Mouse (Mus musculus) hindbrain, embryonic 10.5 days (tissue): ENCODE results near the gene Fam69b. TPM values are rescaled to one million over a fixed set of nuclear protein-coding genes. Genes with fewer than 3 reads are reported as not detected.

Experiments used
- DNase-seq: peaks from one replicate; pipeline ENCODE4 v3.0.0-alpha.2; 2017; ENCODE audit warnings: low spot score
- H3K27ac ChIP-seq: fragments of 300-500 bp; sonication (generic); 2 replicates; pipeline ENCODE4 v1.5.1; 2016; ENCODE audit warnings: mild to moderate bottlenecking, moderate library complexity
- H3K27me3 ChIP-seq: fragments of 300-500 bp; sonication (generic); 2 replicates; pipeline ENCODE4 v1.6.1; 2016; ENCODE audit warnings: mild to moderate bottlenecking; ENCODE audit not compliant: poor library complexity, insufficient read depth, severe bottlenecking
- H3K36me3 ChIP-seq: fragments of 300-500 bp; sonication (generic); 2 replicates; pipeline ENCODE4 v1.6.1; 2016; ENCODE audit warnings: mild to moderate bottlenecking, moderate library complexity
- H3K4me1 ChIP-seq: fragments of 300-500 bp; sonication (generic); replicated peaks from 2 replicates; pipeline ENCODE4 v1.6.1; 2016; ENCODE audit warnings: mild to moderate bottlenecking
- H3K4me3 ChIP-seq: fragments of 300-500 bp; sonication (generic); 2 replicates; pipeline ENCODE4 v1.5.1; 2016; ENCODE audit warnings: mild to moderate bottlenecking, moderate library complexity
- H3K9me3 ChIP-seq: fragments of 300-500 bp; sonication (generic); 2 replicates; pipeline ENCODE4 v1.6.1; 2016; ENCODE audit warnings: mild to moderate bottlenecking, moderate library complexity
- WGBS: fragments of 180-500 bp; shearing (Covaris S2); methylation state at CpG from one replicate; pipeline ENCODE4 v1.1.7; 2016; 5-methylcytosine and 5-hydroxymethylcytosine counted together
- polyA plus RNA-seq: library from polyadenylated mRNA; unstranded; fragments of >200 nt; fragmentation: Nextera tagmentation; extraction: Ambion mirVana; gene quantifications from 2 replicates; pipeline ENCODE4 v1.2.1, GENCODE M21; 2016

Gene Fam69b
- polyA plus RNA-seq, 1 experiment from 2014 or later: 48.5 TPM

GRCm38 (mm10) chr2:26635489-26636324 lies 7.5 kb downstream of the Fam69b start:
- H3K9me3 ChIP-seq: no peaks in the 10 kb centered on the region
- no peak overlapping the region for H3K4me3 ChIP-seq
- DNase-seq: no peak
- H3K27ac ChIP-seq: no peak overlapping the region
- peaks cover 61% of the 10 kb centered on the region for H3K4me1 ChIP-seq
- H3K36me3 ChIP-seq: peaks cover 63% of the 10 kb centered on the region
- H3K27me3 ChIP-seq: no peaks in the 10 kb centered on the region
- 76% methylated on average over 21 of the region's 21 CpGs for WGBS

GRCm38 (mm10) chr2:26636325-26636635 lies 8.0 kb downstream of the Fam69b start:
- Histone ChIP-seq H3K4me3 (no peak overlapping the region), H3K4me1 (peaks cover 57% of the 10 kb centered on the region), H3K36me3 (peaks cover 63% of the 10 kb centered on the region), H3K27ac (no peak overlapping the region), H3K27me3 (no peaks in the 10 kb centered on the region), H3K9me3 (no peaks in the 10 kb centered on the region)
- 75% methylated on average over 2 of the region's 2 CpGs for WGBS
- DNase-seq: no peak

GRCm38 (mm10) chr2:26637316-26637932 lies 9.2 kb downstream of the Fam69b start:
- Histone ChIP-seq H3K4me3 (peak overlapping the region; percentile 98; the same call in 1 of the 2 replicates), H3K36me3 (peaks cover 63% of the 10 kb centered on the region), H3K27me3 (no peaks in the 10 kb centered on the region), H3K9me3 (no peaks in the 10 kb centered on the region), H3K27ac (no peak overlapping the region), H3K4me1 (peaks cover 57% of the 10 kb centered on the region)
- no peak for DNase-seq
- 87% methylated on average over 4 of the region's 4 CpGs for WGBS

GRCm38 (mm10) chr2:26638039-26638438 lies 9.8 kb downstream of the Fam69b start:
- peak overlapping the region; percentile 51; the same call in 1 of the 2 replicates for H3K27ac ChIP-seq

GRCm38 (mm10) chr2:26638572-26638971 lies 10.3 kb downstream of the Fam69b start:
- Histone ChIP-seq H3K36me3 (peaks cover 55% of the 10 kb centered on the region), H3K4me3 (peak overlapping the region; percentile 98), H3K9me3 (no peaks in the 10 kb centered on the region), H3K27ac (0 out of 2 replicates have a peak overlapping the region, but pooled peaks have one; percentile 99), H3K27me3 (no peaks in the 10 kb centered on the region), H3K4me1 (peaks cover 48% of the 10 kb centered on the region)
- WGBS: 76% methylated on average over 5 of the region's 5 CpGs
- no peak for DNase-seq

More at GRCm38 (mm10) chr2:26638039-26638438, 9.8 kb downstream of the Fam69b start:
- Histone ChIP-seq H3K4me1 (peaks cover 52% of the 10 kb centered on the region), H3K36me3 (peaks cover 60% of the 10 kb centered on the region), H3K4me3 (peak overlapping the region; percentile 98), H3K9me3 (no peaks in the 10 kb centered on the region), H3K27me3 (no peaks in the 10 kb centered on the region)
- WGBS: 89% methylated on average over 5 of the region's 5 CpGs
- no peak for DNase-seq

- Histone ChIP-seq H3K27me3 (no peaks in the 10 kb centered on the region), H3K27ac (peak overlapping the region; percentile 99), H3K36me3 (peaks cover 50% of the 10 kb centered on the region), H3K4me3 (peak overlapping the region; percentile 98), H3K9me3 (no peaks in the 10 kb centered on the region), H3K4me1 (peaks cover 45% of the 10 kb centered on the region)
- peak; percentile 47 for DNase-seq
- WGBS: 17% methylated on average over 8 of the region's 8 CpGs
These were observed 10.8 kb downstream of the Fam69b start for GRCm38 (mm10) chr2:26639083-26639482.

GRCm38 (mm10) chr2:26639838-26640830 lies 11.9 kb downstream of the Fam69b start:
- H3K27me3 ChIP-seq: no peaks in the 10 kb centered on the region
- peak overlapping the region; percentile 98 for H3K4me3 ChIP-seq
- peak overlapping the region; percentile 99 for H3K27ac ChIP-seq
- H3K36me3 ChIP-seq: peaks cover 40% of the 10 kb centered on the region
- peak; percentile 96 for DNase-seq
- 5% methylated on average over 49 of the region's 49 CpGs for WGBS
- H3K9me3 ChIP-seq: no peaks in the 10 kb centered on the region
- H3K4me1 ChIP-seq: peaks cover 35% of the 10 kb centered on the region

- Histone ChIP-seq H3K27ac (no peak overlapping the region), H3K4me1 (peaks cover 31% of the 10 kb centered on the region), H3K27me3 (no peaks in the 10 kb centered on the region), H3K36me3 (peaks cover 30% of the 10 kb centered on the region), H3K4me3 (0 out of 2 replicates have a peak overlapping the region, but pooled peaks have one; percentile 98), H3K9me3 (no peaks in the 10 kb centered on the region)
- no peak for DNase-seq
- WGBS: 86% methylated on average over 7 of the region's 7 CpGs
These were observed 12.9 kb downstream of the Fam69b start for GRCm38 (mm10) chr2:26641006-26641647.

- Histone ChIP-seq H3K4me3 (no peak overlapping the region), H3K4me1 (peaks cover 13% of the 10 kb centered on the region), H3K36me3 (peaks cover 2% of the 10 kb centered on the region; the same call in 1 of the 2 replicates), H3K9me3 (no peaks in the 10 kb centered on the region), H3K27me3 (no peaks in the 10 kb centered on the region), H3K27ac (no peak overlapping the region)
- 70% methylated on average over 2 of the region's 2 CpGs for WGBS
- DNase-seq: peak; percentile 66
These were observed 15.7 kb downstream of the Fam69b start for GRCm38 (mm10) chr2:26643942-26644341.

GRCm38 (mm10) chr2:26646643-26647293 lies 18.5 kb downstream of the Fam69b start:
- DNase-seq: peak; percentile 91
- no peak overlapping the region for H3K27ac ChIP-seq
- no peaks in the 10 kb centered on the region for H3K9me3 ChIP-seq
- no peaks in the 10 kb centered on the region for H3K27me3 ChIP-seq
- H3K4me3 ChIP-seq: peak overlapping the region; percentile 20; the same call in 1 of the 2 replicates
- WGBS: 33% methylated on average over 3 of the region's 3 CpGs
- H3K36me3 ChIP-seq: no peaks in the 10 kb centered on the region
- H3K4me1 ChIP-seq: peaks cover 2% of the 10 kb centered on the region; the same call in 1 of the 2 replicates

GRCm38 (mm10) chr2:26654687-26655086 lies 26.4 kb downstream of the Fam69b start:
- whole genome bisulfite sequencing: 66% methylated on average over 1 of the region's 1 CpGs
- H3K4me3 ChIP-seq: no peak overlapping the region
- H3K4me1 ChIP-seq: no peaks in the 10 kb centered on the region
- no peaks in the 10 kb centered on the region for H3K36me3 ChIP-seq
- no peak overlapping the region for H3K27ac ChIP-seq
- no peaks in the 10 kb centered on the region for H3K9me3 ChIP-seq
- no peak for DNase-seq
- H3K27me3 ChIP-seq: no peaks in the 10 kb centered on the region
